Mouse (Mus musculus) ES-Bruce4 (cell line): Measurements from ENCODE around the gene Platr25.
"Not testable (repeated sequence)": the region's sequence is repeated elsewhere in the genome, so short reads cannot be mapped to it uniquely, and the experiment has no call there.

Experiments used
- CTCF ChIP-seq: IDR thresholded peaks from one replicate; pipeline ENCODE4 v1.8.1; 2011; ENCODE audit warnings: low read depth, low read length
- POLR2A ChIP-seq: IDR thresholded peaks from one replicate; pipeline ENCODE4 v1.8.1; 2011; ENCODE audit warnings: low read length; ENCODE audit not compliant: insufficient read depth

GRCm38 (mm10) chr13:62786135-62786493 is 25.6 kb upstream of the Platr25 start:
- not testable (repeated sequence) for TF ChIP-seq POLR2A, CTCF
